Mouse (Mus musculus): Measurements from ENCODE around the gene Fkbp2. TPM values are rescaled to one million over a fixed set of nuclear protein-coding genes. Genes with fewer than 3 reads are reported as not detected.
A peak's percentile ranks its signal among the peaks of the same experiment; 100 is the strongest.

Gene Fkbp2
- polyA plus RNA-seq, 1 experiment from 2014 or later, result 80.9 TPM

DNA sequence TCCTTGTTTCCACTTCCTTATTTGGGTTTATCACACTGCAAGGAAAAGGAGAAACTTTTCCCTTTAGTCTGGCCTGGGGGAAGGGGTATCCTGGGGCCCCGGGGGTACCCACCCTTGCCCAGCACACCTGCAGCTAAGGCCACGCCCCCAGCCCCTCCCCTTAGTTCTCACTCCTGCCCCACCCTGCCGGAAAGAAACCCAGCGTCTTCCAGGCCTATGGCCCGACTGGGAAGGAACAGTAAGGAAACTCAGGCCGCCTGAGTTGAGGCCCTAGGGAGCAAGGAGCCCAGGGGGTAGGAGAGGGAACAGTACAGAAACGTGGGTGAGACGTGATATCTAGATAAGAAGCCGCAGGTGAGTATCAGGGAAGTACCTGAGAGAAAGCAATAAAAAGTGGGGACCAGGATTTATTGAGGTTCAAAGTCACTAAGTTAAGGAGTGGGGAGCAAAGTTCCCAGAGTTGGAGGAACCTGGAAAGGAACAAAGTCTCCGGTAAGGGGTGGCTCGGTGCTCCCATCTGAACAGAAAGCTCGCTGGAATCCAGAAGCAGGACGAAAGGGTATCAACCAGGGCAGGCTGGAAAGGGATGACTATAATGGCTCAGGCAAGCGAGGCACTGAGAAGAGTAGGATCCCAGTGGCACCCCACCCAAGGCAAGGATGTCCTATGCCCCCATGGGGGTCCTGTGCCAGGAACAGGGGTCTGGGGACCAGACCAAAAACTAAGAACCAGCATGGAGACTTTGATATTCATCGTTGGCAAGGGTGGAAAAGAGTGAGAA is 11.6 kb downstream of the Fkbp2 start:
- 0 out of 2 replicates have a peak overlapping the region, but pooled peaks have one; percentile 17 for H3K27ac ChIP-seq (replicated peaks)
- H3K4me3 ChIP-seq, result peak overlapping the region; percentile 70
- peaks cover 41% of the 10 kb centered on the region for H3K4me1 ChIP-seq
- peaks cover 33% of the 10 kb centered on the region for H3K36me3 ChIP-seq
- no peaks in the 10 kb centered on the region for H3K27me3 ChIP-seq (replicated peaks)
- no peaks in the 10 kb centered on the region for H3K9me3 ChIP-seq
- WGBS, result 10% methylated on average over 15 of the region's 15 CpGs
- H3K9ac ChIP-seq, result peak overlapping the region; percentile 89
- no peak for ATAC-seq (ENCODE audit: extremely low read depth, insufficient number of reproducible peaks, low FRiP score, low TSS enrichment)
- peak overlapping the region; percentile 79 for H3K4me2 ChIP-seq

DNA sequence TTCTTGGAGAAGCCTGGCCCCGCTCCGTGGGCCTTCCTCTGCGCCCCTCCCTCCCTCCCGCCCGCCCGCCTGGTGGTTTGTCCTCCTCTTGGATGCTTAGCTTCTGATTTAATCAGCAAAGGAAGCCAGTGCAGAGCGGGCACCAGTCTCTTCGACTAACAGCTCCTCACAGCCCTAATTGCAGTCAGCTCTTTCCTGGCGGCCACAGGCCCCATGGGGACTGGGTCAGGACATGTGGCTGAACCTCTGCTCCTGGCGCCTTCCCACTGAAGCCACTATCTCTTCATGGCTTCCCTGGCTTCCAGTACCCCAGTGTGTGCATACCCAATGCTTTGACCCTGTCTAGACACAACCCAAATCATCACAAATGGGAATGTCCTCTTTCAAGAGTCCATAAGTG is 23.8 kb downstream of the Fkbp2 start:
- Histone ChIP-seq H3K27ac (replicated peaks) (no peak overlapping the region), H3K4me3 (no peak overlapping the region), H3K36me3 (peaks cover 76% of the 10 kb centered on the region), H3K4me2 (no peak overlapping the region), H3K4me1 (peaks cover 37% of the 10 kb centered on the region), H3K27me3 (replicated peaks) (no peaks in the 10 kb centered on the region), H3K9me3 (no peaks in the 10 kb centered on the region), H3K9ac (peak overlapping the region; percentile 17; the same call in 1 of the 2 replicates)
- ATAC-seq (ENCODE audit: extremely low read depth, insufficient number of reproducible peaks, low FRiP score, low TSS enrichment), result no peak
- 71% methylated on average over 10 of the region's 10 CpGs for WGBS

DNA sequence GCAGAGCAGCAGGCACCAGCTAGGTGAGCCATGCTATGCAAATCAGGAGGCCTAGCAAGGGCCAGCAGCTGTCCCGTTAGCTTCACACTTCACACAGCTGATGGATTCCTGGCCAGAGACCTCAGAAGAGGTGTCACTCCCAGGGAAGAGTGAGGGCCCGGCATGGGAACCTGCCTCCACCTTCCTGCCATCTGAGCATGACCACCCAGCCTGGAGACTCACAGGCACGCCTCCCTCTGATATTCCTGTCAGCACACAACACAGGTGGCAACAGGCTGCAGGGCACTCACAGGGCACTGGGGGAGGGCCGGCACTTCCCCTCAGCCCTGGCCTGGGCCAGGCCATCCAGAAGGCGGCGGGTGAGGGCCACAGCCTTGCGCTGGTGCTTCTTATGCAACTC is 24.9 kb downstream of the Fkbp2 start:
- WGBS, result 44% methylated on average over 7 of the region's 7 CpGs
- ATAC-seq (ENCODE audit: extremely low read depth, insufficient number of reproducible peaks, low FRiP score, low TSS enrichment), result no peak
- H3K4me2 ChIP-seq, result peak overlapping the region; percentile 11; the same call in 1 of the 2 replicates
- no peaks in the 10 kb centered on the region for H3K9me3 ChIP-seq
- H3K4me1 ChIP-seq, result peaks cover 37% of the 10 kb centered on the region
- H3K27ac ChIP-seq (replicated peaks), result peak overlapping the region; percentile 24; the same call in 1 of the 2 replicates
- peak overlapping the region; percentile 17 for H3K9ac ChIP-seq
- H3K4me3 ChIP-seq, result no peak overlapping the region
- no peaks in the 10 kb centered on the region for H3K27me3 ChIP-seq (replicated peaks)
- peaks cover 67% of the 10 kb centered on the region for H3K36me3 ChIP-seq

DNA sequence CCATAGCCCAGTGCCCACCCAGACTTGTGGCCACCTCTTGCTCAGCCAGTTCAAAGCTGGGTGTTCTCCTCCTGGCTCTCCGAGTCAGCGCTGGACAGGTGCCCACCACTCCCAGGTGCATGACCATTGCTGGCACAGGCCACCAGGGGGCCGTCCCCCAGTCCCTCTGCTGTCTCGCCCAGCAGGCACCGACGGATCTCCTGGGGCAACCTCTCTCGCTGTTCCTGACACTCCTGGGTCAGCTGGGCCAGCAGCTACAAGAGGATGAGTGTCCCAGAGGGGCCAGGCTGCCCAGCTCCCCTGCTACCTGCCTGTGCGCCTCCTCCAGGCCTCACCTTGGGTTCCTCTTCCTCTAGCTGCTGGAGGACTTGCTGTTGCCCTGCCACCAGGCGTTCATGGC is 26.3 kb downstream of the Fkbp2 start:
- Histone ChIP-seq H3K36me3 (peaks cover 53% of the 10 kb centered on the region), H3K9me3 (no peaks in the 10 kb centered on the region), H3K27ac (replicated peaks) (no peak overlapping the region), H3K27me3 (replicated peaks) (no peaks in the 10 kb centered on the region), H3K4me3 (no peak overlapping the region), H3K4me1 (peaks cover 46% of the 10 kb centered on the region), H3K9ac (peak overlapping the region; percentile 17; the same call in 1 of the 2 replicates), H3K4me2 (no peak overlapping the region)
- 54% methylated on average over 9 of the region's 9 CpGs for WGBS
- no peak for ATAC-seq (ENCODE audit: extremely low read depth, insufficient number of reproducible peaks, low FRiP score, low TSS enrichment)

DNA sequence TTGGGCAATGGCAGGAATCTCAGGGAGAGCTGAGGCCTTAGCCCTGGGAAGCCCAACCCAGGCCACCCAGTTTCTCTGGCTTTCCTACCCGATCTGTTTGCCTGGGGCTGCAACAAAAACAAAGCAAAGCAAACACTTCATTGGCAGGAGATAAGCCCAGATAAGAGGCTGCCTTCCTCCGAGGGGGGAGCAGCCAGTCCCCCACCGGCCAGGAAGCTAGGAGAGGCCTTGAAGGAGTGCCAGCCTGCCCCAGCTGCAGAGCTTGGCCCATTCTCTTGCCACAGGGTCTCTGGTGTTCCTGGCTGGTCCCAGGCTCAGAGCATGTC is 27.6 kb downstream of the Fkbp2 start:
- Histone ChIP-seq H3K9me3 (no peaks in the 10 kb centered on the region), H3K36me3 (peaks cover 43% of the 10 kb centered on the region), H3K27ac (replicated peaks) (peak overlapping the region; percentile 97), H3K27me3 (replicated peaks) (no peaks in the 10 kb centered on the region), H3K9ac (peak overlapping the region; percentile 86), H3K4me2 (peak overlapping the region; percentile 91), H3K4me1 (peaks cover 46% of the 10 kb centered on the region), H3K4me3 (peak overlapping the region; percentile 63)
- ATAC-seq (ENCODE audit: extremely low read depth, insufficient number of reproducible peaks, low FRiP score, low TSS enrichment), result no peak
- WGBS, result 4% methylated on average over 3 of the region's 3 CpGs

DNA sequence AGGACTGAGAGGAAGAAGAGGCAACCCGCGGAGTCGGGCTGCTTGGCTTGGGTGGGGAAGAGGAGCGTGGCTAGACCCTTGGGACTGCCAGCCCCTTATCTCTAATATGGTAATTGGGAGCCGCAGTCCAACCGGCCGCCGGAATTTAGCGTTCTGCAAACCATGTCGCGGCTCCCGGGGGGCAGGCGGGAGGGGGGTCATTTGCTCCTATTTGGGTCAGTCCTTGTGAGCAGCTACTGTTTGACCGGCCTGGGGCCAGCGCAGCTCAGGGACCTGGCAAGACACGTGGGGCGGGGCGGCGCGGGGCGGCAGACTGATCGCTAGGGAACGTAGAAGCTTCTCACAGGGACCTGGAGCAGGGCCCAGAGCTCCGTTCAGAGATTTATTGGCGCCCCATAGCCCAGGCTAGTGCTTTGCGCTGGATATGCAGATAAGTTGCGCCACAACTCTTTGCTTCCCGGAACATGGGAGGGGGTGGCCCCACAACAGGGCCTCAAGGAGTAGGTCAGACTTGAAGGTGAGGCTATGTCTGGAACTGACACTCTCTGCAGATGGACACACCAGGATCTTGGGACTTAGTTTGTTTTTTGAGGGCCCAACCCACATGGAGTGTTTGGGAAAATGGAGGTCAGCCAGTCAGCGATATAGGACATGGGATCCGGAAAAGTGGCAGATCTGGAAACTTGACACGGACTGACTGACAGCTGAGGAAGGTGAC is 28.1 kb downstream of the Fkbp2 start:
- Histone ChIP-seq H3K9me3 (no peaks in the 10 kb centered on the region), H3K9ac (peak overlapping the region; percentile 86), H3K27ac (replicated peaks) (peak overlapping the region; percentile 97), H3K27me3 (replicated peaks) (no peaks in the 10 kb centered on the region), H3K4me2 (peak overlapping the region; percentile 91), H3K4me3 (peak overlapping the region; percentile 63), H3K36me3 (peaks cover 39% of the 10 kb centered on the region), H3K4me1 (peaks cover 46% of the 10 kb centered on the region)
- ATAC-seq (ENCODE audit: extremely low read depth, insufficient number of reproducible peaks, low FRiP score, low TSS enrichment), result peak; percentile 35; the same call in 1 of the 2 replicates
- WGBS, result 1% methylated on average over 31 of the region's 31 CpGs

DNA sequence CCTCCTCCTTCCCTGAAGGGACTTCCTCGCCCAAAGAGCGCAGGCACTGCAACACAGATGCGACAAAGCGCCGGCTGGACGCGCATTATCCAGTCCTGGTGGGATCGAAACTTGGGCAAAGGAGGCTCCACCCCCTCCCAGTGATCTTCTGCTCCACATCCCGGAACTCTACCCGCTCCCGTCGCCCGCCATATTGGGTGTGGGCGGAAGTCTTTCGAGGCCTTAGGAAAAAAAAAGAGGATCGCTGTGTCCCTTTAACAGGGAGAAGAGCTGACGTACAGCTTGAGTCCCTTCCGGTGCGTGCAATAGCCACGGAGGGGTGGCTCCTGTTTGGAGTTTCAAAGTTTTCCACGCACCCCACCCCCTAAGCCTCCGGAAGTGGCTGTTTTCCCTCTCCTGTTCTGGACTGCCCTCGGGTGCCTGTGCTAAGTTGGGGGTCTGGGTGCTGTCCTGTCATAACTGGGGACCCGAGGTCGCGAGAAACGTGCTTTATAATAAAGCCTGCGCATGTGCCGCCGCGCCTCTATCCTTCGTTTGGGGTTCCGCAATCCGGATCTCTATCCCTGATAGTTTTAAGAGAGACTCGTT is 28.8 kb downstream of the Fkbp2 start:
- WGBS, result 0% methylated on average over 35 of the region's 35 CpGs

DNA sequence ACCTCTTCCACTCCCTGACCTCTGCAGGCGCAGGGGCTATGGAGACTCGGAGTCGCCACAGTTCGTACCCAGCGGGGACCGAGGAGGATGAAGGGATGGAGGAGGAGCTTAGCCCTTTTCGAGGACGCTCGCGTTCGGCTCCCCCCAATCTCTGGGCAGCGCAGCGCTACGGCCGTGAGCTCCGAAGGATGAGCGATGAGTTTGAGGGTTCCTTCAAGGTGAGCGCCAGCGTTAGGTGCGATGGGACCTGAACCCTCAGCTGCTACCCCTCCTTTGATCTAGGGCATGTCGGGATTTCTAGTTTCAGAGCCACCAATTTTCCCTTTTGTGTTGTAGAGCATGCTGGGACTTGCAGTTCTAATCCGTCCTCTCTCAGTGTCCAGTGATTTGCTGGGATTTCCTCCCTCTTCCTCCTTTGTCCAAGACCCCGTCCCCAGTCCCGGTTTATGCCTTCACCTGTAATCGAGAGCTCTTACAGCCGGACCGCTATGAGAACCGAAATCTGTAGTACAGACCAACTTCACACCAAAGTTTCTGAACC is 29.6 kb downstream of the Fkbp2 start:
- Histone ChIP-seq H3K9ac (peak overlapping the region; percentile 86), H3K36me3 (peaks cover 37% of the 10 kb centered on the region), H3K27me3 (replicated peaks) (no peaks in the 10 kb centered on the region), H3K27ac (replicated peaks) (peak overlapping the region; percentile 97), H3K9me3 (no peaks in the 10 kb centered on the region), H3K4me1 (peaks cover 41% of the 10 kb centered on the region), H3K4me3 (peak overlapping the region; percentile 63), H3K4me2 (peak overlapping the region; percentile 91)
- ATAC-seq (ENCODE audit: extremely low read depth, insufficient number of reproducible peaks, low FRiP score, low TSS enrichment), result no peak
- 1% methylated on average over 28 of the region's 28 CpGs for WGBS

More for the DNA sequence above, 28.8 kb downstream of the Fkbp2 start:
- ATAC-seq (ENCODE audit: extremely low read depth, insufficient number of reproducible peaks, low FRiP score, low TSS enrichment), result peak; percentile 52
- peaks cover 38% of the 10 kb centered on the region for H3K36me3 ChIP-seq
- peaks cover 46% of the 10 kb centered on the region for H3K4me1 ChIP-seq
- H3K27me3 ChIP-seq (replicated peaks), result no peaks in the 10 kb centered on the region
- peak overlapping the region; percentile 63 for H3K4me3 ChIP-seq
- H3K4me2 ChIP-seq, result peak overlapping the region; percentile 91
- H3K9me3 ChIP-seq, result no peaks in the 10 kb centered on the region
- peak overlapping the region; percentile 97 for H3K27ac ChIP-seq (replicated peaks)
- H3K9ac ChIP-seq, result peak overlapping the region; percentile 86

DNA sequence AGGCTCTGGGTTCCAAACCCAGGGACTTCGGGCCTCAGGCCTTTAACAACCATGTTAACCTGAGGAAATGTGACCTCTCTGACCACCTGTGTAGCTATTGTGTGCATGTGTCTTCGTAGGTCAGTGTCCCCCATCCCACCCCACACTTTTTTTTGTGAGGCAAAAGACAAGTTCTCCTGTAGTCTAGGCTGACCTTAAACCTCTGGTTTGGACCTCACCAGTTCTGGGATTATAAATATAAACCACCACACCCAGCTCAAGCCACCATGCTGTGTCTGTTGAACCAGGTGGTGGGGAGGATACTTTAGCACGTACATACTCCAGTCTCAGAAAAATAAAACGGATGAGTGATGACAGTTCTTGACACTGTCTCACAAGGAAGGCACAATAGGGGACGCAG is 30.4 kb downstream of the Fkbp2 start:
- peak overlapping the region; percentile 63 for H3K4me3 ChIP-seq
- peak overlapping the region; percentile 97 for H3K27ac ChIP-seq (replicated peaks)
- ATAC-seq (ENCODE audit: extremely low read depth, insufficient number of reproducible peaks, low FRiP score, low TSS enrichment), result no peak
- peak overlapping the region; percentile 91 for H3K4me2 ChIP-seq
- peaks cover 37% of the 10 kb centered on the region for H3K36me3 ChIP-seq
- WGBS, result 60% methylated on average over 5 of the region's 5 CpGs
- peaks cover 34% of the 10 kb centered on the region for H3K4me1 ChIP-seq
- H3K27me3 ChIP-seq (replicated peaks), result no peaks in the 10 kb centered on the region
- no peaks in the 10 kb centered on the region for H3K9me3 ChIP-seq
- H3K9ac ChIP-seq, result peak overlapping the region; percentile 86

DNA sequence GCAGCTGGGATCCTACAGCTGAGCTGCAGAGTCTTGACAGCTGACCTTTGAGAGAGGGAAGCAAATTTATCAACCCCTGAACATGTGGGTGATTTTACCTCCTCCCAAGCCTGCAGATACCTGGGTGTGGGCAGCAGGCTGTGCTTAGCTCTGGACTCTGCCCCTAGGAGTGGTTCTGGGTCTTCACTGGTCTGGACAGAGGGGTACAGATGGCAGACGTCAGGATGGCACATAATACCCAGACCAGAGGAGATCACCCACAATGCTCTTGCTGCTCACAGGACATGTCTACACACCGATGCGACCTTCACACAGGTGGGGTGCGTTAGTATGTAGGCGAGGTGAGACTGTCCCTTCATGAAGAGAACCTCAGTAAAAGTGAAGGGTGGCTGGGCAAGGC is 30.8 kb downstream of the Fkbp2 start:
- Histone ChIP-seq H3K27ac (replicated peaks) (no peak overlapping the region), H3K9me3 (no peaks in the 10 kb centered on the region), H3K9ac (peak overlapping the region; percentile 86), H3K36me3 (peaks cover 37% of the 10 kb centered on the region), H3K4me2 (no peak overlapping the region), H3K4me3 (no peak overlapping the region), H3K27me3 (replicated peaks) (no peaks in the 10 kb centered on the region), H3K4me1 (peaks cover 30% of the 10 kb centered on the region)
- ATAC-seq (ENCODE audit: extremely low read depth, insufficient number of reproducible peaks, low FRiP score, low TSS enrichment), result no peak
- 88% methylated on average over 5 of the region's 5 CpGs for WGBS

DNA sequence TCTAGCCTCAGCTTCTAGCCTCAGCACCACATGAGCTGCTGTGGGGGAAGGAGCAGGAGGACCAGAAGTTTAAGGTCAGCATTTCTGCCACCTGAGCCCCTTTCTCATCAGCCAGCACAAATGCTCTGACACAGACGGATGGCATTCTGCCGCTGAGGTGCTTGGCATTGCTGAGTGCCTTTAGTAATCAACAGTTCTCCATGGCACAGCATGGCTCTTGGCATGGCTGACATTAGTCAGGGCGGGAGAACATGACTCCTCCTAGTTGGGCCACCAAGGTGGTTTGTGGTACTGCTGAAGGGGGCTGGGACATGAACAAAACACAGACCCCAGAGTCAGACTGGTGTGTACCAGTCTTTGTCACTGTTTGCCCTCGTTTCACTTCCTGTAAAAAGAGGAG is 32.1 kb downstream of the Fkbp2 start:
- WGBS, result 78% methylated on average over 4 of the region's 4 CpGs
- no peaks in the 10 kb centered on the region for H3K9me3 ChIP-seq
- H3K4me3 ChIP-seq, result no peak overlapping the region
- no peak overlapping the region for H3K9ac ChIP-seq
- H3K27me3 ChIP-seq (replicated peaks), result no peaks in the 10 kb centered on the region
- ATAC-seq (ENCODE audit: extremely low read depth, insufficient number of reproducible peaks, low FRiP score, low TSS enrichment), result no peak
- H3K4me2 ChIP-seq, result no peak overlapping the region
- no peak overlapping the region for H3K27ac ChIP-seq (replicated peaks)
- peaks cover 30% of the 10 kb centered on the region for H3K36me3 ChIP-seq
- peaks cover 25% of the 10 kb centered on the region for H3K4me1 ChIP-seq
